9 mouse cellular contexts compared by ENCODE assay signal in the genomic region with DNA sequence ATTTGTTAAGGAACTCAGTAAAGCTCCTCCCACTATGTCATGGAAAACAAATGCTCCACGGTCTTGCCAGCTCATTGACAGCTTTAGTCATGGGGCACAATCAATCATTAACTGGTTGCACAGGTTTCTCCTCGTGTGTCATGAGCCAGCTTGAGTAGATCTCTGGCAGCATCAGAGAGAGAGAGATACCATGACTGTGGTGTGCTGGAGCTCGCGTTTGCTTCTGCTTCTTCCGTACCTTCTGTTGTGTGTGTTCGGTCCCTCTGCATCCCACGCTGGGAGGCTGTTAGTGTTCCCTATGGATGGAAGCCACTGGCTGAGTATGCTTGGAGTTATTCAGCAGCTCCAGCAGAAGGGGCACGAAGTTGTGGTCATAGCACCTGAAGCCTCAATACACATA. TPM values are rescaled to one million over a fixed set of nuclear protein-coding genes. Genes with fewer than 3 reads are reported as not detected.
A peak's percentile ranks its signal among the peaks of the same experiment; 100 is the strongest.
DNase-seq lines count a peak whose midpoint lies in the region; ATAC-seq lines count a peak whose summit lies in the region.
"Had no signal": no experiment of that assay in that cellular context is flagged by ENCODE, and none has a peak within 500 bp of the region (broad histone marks: within the 10 kb centered on the region; RNA-seq: fewer than 3 reads in every experiment).

A gene (plus strand): TSS at position 148 of the 400 bp plus-strand sequence.

- H3K27ac ChIP-seq in limb, embryonic 10.5 days, result no peak within 1 kb of the TSS
- no peak within 1 kb of the TSS for H3K27ac ChIP-seq in stomach, embryonic 15.5 days
- H3K27ac ChIP-seq: limb, embryonic 13.5 days had no signal

- ATAC-seq in granulocyte monocyte progenitor cell, adult 5-6 weeks (replicated peaks; ENCODE audit: poor library complexity, severe bottlenecking), result 0 out of 2 replicates have a peak, but pooled peaks have one; percentile 5
- peak; percentile 19; the same call in 1 of the 2 replicates for ATAC-seq in stomach, embryonic 15.5 days (ENCODE audit: insufficient read depth, low FRiP score, low read depth)

- H3K4me1 ChIP-seq in limb, embryonic 10.5 days, result no peaks in the 10 kb centered on the region
- H3K4me1 ChIP-seq in stomach, embryonic 15.5 days, result no peaks in the 10 kb centered on the region
- H3K4me1 ChIP-seq: limb, embryonic 13.5 days had no signal

- 71% methylated on average over 8 of the region's 8 CpGs for WGBS in limb, embryonic 10.5 days
- 63% methylated on average over 8 of the region's 8 CpGs for WGBS in stomach, embryonic 15.5 days

- H3K9ac ChIP-seq in stomach, embryonic 15.5 days, result no peak within 1 kb of the TSS
- H3K9ac ChIP-seq: limb, embryonic 13.5 days had no signal

- no peaks in the 10 kb centered on the region for H3K36me3 ChIP-seq in limb, embryonic 10.5 days
- H3K36me3 ChIP-seq in stomach, embryonic 15.5 days, result no peaks in the 10 kb centered on the region
- H3K36me3 ChIP-seq: limb, embryonic 13.5 days had no signal

- H3K27me3 ChIP-seq in limb, embryonic 10.5 days (ENCODE audit: low read depth, poor library complexity, severe bottlenecking), result 0 out of 2 replicates have a peak, but pooled peaks cover 6% of the 10 kb centered on the region
- no peaks in the 10 kb centered on the region for H3K27me3 ChIP-seq in stomach, embryonic 15.5 days (replicated peaks)
- H3K27me3 ChIP-seq: limb, embryonic 13.5 days had no signal

- peaks cover 52% of the 10 kb centered on the region for H3K9me3 ChIP-seq in limb, embryonic 10.5 days (replicated peaks)
- peaks cover 7% of the 10 kb centered on the region; the same call in 1 of the 2 replicates for H3K9me3 ChIP-seq in stomach, embryonic 15.5 days

- no peak within 1 kb of the TSS for H3K4me2 ChIP-seq in stomach, embryonic 15.5 days
- H3K4me2 ChIP-seq: limb, embryonic 13.5 days had no signal

- H3K4me3 ChIP-seq in limb, embryonic 10.5 days, result no peak within 1 kb of the TSS
- no peak within 1 kb of the TSS for H3K4me3 ChIP-seq in stomach, embryonic 15.5 days (replicated peaks)
- H3K4me3 ChIP-seq: limb, embryonic 13.5 days had no signal

- DNase-seq in ovary, adult 18-20 months (ENCODE audit: low spot score), result peak; percentile 28
- DNase-seq in ovary, postnatal 10 days (ENCODE audit: low spot score), result no peak
- peak; percentile 41 for DNase-seq in limb, embryonic 10.5 days (ENCODE audit: low spot score)
- DNase-seq in cerebellum, adult 18-20 months, result no peak
- no peak for DNase-seq in cerebellum, adult 9-11 months
- DNase-seq in frontal cortex, postnatal 14 days (ENCODE audit: low spot score in 2 of 2), result no peak

RNA-seq across cellular contexts. Expression of the gene that starts here (rescaled TPM):
- 0.83 and 1.2 TPM in 2 replicates for total RNA-seq in granulocyte monocyte progenitor cell, adult 5-6 weeks (2014; fragmentation: Nextera tagmentation)
- total RNA-seq in granulocyte monocyte progenitor cell, adult 5-6 weeks (2017), result 0.72 TPM in 1 of 2 replicates, not detected in the other
- polyA plus RNA-seq in limb, embryonic 10.5 days (2016; fragmentation: Nextera tagmentation; extraction: Ambion mirVana), result 0.13 TPM in 1 of 2 replicates, not detected in the other
- polyA plus RNA-seq in stomach, embryonic 15.5 days (2015; fragmentation: Nextera tagmentation; extraction: Ambion mirVana), result 5.3 and 7.1 TPM in 2 replicates

Comparison
In these comparisons a context has a peak if more than half of its experiments do, and no peak if none do; other contexts are left out.
1. Peak in DNase-seq in limb, embryonic 10.5 days; RNA of the gene not detected or under 1 TPM.